Mouse (Mus musculus): ENCODE data around the gene Fam131c. TPM values are rescaled to one million over a fixed set of nuclear protein-coding genes. Genes with fewer than 3 reads are reported as not detected.
A peak's percentile ranks its signal among the peaks of the same experiment; 100 is the strongest.

Gene Fam131c
- polyA plus RNA-seq, 1 experiment from 2014 or later: 3.2 TPM

DNA sequence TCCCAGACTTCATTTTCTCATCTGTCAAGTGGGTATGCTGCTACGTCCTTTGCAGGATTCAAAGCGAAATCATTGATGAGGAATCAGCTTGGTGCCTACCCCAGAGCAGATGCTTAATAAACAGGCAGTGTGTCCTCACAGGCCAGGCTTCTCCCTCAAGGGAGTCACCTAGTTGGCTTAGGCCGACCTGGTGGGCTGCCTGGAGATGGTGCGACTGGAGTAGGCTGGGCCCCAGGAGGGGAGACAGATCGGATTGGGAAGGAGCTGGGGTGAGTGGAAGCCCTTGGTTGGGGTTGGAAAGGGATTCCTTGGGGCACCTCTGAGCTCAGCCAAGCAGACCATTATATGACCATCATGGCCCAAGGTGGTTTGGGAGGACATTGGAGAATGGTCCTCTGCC lies 4.4 kb downstream of the Fam131c start:
- DNase-seq: no peak
- Histone ChIP-seq H3K27me3 (ENCODE audit: insufficient read depth, low read length) (peaks cover 21% of the 10 kb centered on the region), H3K4me3 (ENCODE audit: low read depth, low read length) (no peak overlapping the region), H3K9me3 (ENCODE audit: low read depth, low read length) (no peaks in the 10 kb centered on the region), H3K9ac (no peak overlapping the region), H3K27ac (ENCODE audit: low read depth) (no peak overlapping the region), H3K4me1 (ENCODE audit: insufficient read depth) (no peaks in the 10 kb centered on the region), H3K4me2 (no peak overlapping the region), H3K36me3 (ENCODE audit: insufficient read depth) (no peaks in the 10 kb centered on the region)
- no peak for TF ChIP-seq CTCF (IDR thresholded peaks at IDR 0.05; ENCODE audit: low read depth)
- ATAC-seq (ENCODE audit: insufficient read depth): no peak
- WGBS: 90% methylated on average over 5 of the region's 5 CpGs

GRCm38 (mm10) chr4:141379674-141380073 lies 11.7 kb downstream of the Fam131c start:
- Histone ChIP-seq H3K9ac (no peak overlapping the region), H3K27ac (ENCODE audit: low read depth) (no peak overlapping the region), H3K4me1 (ENCODE audit: insufficient read depth) (peaks cover 6% of the 10 kb centered on the region; the same call in 1 of the 2 replicates), H3K4me3 (ENCODE audit: low read depth, low read length) (no peak overlapping the region), H3K36me3 (ENCODE audit: insufficient read depth) (no peaks in the 10 kb centered on the region), H3K9me3 (ENCODE audit: low read depth, low read length) (no peaks in the 10 kb centered on the region), H3K27me3 (ENCODE audit: insufficient read depth, low read length) (peaks cover 22% of the 10 kb centered on the region), H3K4me2 (no peak overlapping the region)
- no peak for DNase-seq
- no peak for ATAC-seq (ENCODE audit: insufficient read depth)
- WGBS: 64% methylated on average over 8 of the region's 8 CpGs
- no peak for TF ChIP-seq CTCF (IDR thresholded peaks at IDR 0.05; ENCODE audit: low read depth)

DNA sequence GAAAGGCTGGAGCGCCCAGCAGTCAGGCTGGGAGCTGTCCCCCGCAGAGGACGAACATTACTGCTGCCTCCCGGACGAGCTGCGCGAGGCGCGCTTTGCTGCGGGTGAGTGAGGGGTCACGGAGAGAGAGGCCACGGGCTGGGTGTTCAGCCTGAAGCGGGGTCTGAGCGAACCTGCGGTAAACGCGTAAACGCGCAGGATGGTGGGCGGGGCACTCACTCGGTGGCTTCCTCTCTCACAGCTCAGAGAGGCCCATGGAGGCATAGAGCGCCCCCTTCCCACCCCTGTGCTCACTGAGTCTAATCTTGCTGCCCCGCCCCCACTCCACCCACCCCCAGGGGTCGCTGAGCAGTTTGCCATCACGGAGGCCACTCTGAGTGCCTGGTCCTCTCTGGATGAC lies 14.4 kb downstream of the Fam131c start:
- peak; percentile 42 for TF ChIP-seq CTCF (IDR thresholded peaks at IDR 0.05; ENCODE audit: low read depth)
- DNase-seq: peak; percentile 61
- Histone ChIP-seq H3K27ac (ENCODE audit: low read depth) (no peak overlapping the region), H3K36me3 (ENCODE audit: insufficient read depth) (no peaks in the 10 kb centered on the region), H3K9me3 (ENCODE audit: low read depth, low read length) (no peaks in the 10 kb centered on the region), H3K4me3 (ENCODE audit: low read depth, low read length) (peak overlapping the region; percentile 35), H3K27me3 (ENCODE audit: insufficient read depth, low read length) (peaks cover 25% of the 10 kb centered on the region), H3K4me1 (ENCODE audit: insufficient read depth) (peaks cover 6% of the 10 kb centered on the region; the same call in 1 of the 2 replicates), H3K4me2 (peak overlapping the region; percentile 69), H3K9ac (peak overlapping the region; percentile 48)
- ATAC-seq (ENCODE audit: insufficient read depth): peak; percentile 22; the same call in 1 of the 2 replicates
- WGBS: under 1% methylated on average over 25 of the region's 25 CpGs

DNA sequence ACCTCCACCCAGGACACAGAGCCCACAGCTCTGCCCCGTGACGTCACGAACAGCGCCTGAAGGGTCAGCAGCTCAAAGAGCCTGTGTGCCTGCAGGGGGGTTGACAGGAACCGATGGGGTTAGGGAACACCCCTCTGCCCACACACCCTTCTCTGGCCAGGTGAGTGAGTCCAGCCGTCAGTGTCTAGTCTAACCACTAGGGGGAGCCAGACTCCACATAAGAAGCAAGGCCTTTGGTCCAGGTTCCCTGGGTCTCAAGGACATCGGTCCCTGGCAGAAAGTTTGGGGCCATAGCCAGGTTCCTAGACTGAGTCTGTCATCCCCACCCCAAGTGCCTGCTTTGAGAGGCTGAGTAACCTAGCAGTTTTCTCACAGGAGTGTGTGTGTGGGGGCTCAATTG lies 17.3 kb downstream of the Fam131c start:
- peak; percentile 83 for DNase-seq
- ATAC-seq (ENCODE audit: insufficient read depth): no peak
- H3K27me3 ChIP-seq (ENCODE audit: insufficient read depth, low read length): peaks cover 25% of the 10 kb centered on the region
- 0% methylated on average over 7 of the region's 7 CpGs for WGBS
- H3K4me3 ChIP-seq (ENCODE audit: low read depth, low read length): no peak overlapping the region
- H3K4me2 ChIP-seq: no peak overlapping the region
- H3K9ac ChIP-seq: no peak overlapping the region
- H3K9me3 ChIP-seq (ENCODE audit: low read depth, low read length): no peaks in the 10 kb centered on the region
- H3K27ac ChIP-seq (ENCODE audit: low read depth): no peak overlapping the region
- H3K36me3 ChIP-seq (ENCODE audit: insufficient read depth): no peaks in the 10 kb centered on the region
- H3K4me1 ChIP-seq (ENCODE audit: insufficient read depth): peaks cover 6% of the 10 kb centered on the region; the same call in 1 of the 2 replicates
- TF ChIP-seq CTCF (IDR thresholded peaks at IDR 0.05; ENCODE audit: low read depth): peak; percentile 95

DNA sequence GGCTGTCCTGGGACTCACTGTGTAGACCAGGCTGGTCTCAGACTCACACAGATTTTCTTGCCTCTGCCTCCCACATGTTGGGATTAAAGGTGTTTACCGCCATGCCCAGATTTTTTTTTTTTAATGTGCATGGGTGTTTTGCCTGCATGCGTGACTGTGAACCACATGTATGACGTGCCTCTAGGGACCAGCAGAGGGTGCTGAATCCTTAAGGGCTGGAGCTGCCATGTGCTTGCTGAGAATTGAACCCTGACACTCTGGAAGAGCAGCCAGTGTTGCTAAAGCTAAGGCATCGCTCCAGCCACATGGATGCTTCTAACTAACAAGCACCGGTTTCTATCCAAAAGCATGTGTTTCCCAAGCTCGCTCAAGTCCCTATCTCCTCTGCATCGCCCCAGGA lies 18.1 kb downstream of the Fam131c start:
- H3K27ac ChIP-seq (ENCODE audit: low read depth): no peak overlapping the region
- H3K9ac ChIP-seq: no peak overlapping the region
- H3K4me1 ChIP-seq (ENCODE audit: insufficient read depth): peaks cover 6% of the 10 kb centered on the region; the same call in 1 of the 2 replicates
- H3K36me3 ChIP-seq (ENCODE audit: insufficient read depth): no peaks in the 10 kb centered on the region
- WGBS: 68% methylated on average over 7 of the region's 7 CpGs
- ATAC-seq (ENCODE audit: insufficient read depth) (no peak), DNase-seq (no peak)
- H3K4me3 ChIP-seq (ENCODE audit: low read depth, low read length): no peak overlapping the region
- no peak overlapping the region for H3K4me2 ChIP-seq
- no peaks in the 10 kb centered on the region for H3K9me3 ChIP-seq (ENCODE audit: low read depth, low read length)
- 0 out of 2 replicates have a peak, but pooled peaks have one; percentile 19 for TF ChIP-seq CTCF (IDR thresholded peaks at IDR 0.05; ENCODE audit: low read depth)
- peaks cover 25% of the 10 kb centered on the region for H3K27me3 ChIP-seq (ENCODE audit: insufficient read depth, low read length)

DNA sequence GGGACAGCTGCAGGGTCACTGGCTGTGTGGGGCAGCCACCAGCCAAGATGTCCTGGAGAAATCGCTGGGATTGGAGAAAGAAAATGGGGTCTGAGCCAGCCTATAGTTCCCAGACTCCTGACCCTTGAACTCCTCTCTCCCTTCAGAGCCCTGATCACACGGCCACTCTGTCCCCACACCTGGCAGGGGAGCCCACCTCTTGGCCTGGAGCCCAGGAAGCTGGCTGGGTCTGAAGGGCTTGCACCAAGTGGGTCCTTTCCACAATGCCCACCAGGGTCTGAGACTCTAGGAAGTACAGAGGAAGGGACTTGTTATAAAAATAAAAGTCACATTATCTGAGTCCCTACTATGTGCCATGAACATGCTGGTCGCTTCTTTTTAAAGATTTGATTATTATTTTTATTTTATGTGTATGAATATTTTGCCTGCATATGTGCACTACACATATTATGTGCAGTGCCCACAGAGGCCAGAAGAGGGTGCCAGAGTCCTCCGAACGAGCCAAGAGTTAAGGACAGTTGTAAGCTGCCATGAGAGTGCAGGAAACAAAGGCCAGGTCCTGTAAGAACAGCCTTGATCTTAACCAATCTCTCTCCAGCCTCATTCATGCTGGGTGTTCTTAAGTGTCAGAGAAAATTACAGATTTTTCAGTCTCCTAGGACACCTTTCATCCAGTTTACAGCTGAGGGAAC lies 19.2 kb downstream of the Fam131c start:
- DNase-seq: peak; percentile 94
- Histone ChIP-seq H3K36me3 (ENCODE audit: insufficient read depth) (no peaks in the 10 kb centered on the region), H3K4me2 (no peak overlapping the region), H3K4me1 (ENCODE audit: insufficient read depth) (peaks cover 3% of the 10 kb centered on the region; the same call in 1 of the 2 replicates), H3K27me3 (ENCODE audit: insufficient read depth, low read length) (peaks cover 25% of the 10 kb centered on the region), H3K4me3 (ENCODE audit: low read depth, low read length) (no peak overlapping the region), H3K27ac (ENCODE audit: low read depth) (no peak overlapping the region), H3K9ac (no peak overlapping the region), H3K9me3 (ENCODE audit: low read depth, low read length) (no peaks in the 10 kb centered on the region)
- TF ChIP-seq CTCF (IDR thresholded peaks at IDR 0.05; ENCODE audit: low read depth): peak; percentile 89
- peak; percentile 38; the same call in 1 of the 2 replicates for ATAC-seq (ENCODE audit: insufficient read depth)
- WGBS: 18% methylated on average over 5 of the region's 5 CpGs

DNA sequence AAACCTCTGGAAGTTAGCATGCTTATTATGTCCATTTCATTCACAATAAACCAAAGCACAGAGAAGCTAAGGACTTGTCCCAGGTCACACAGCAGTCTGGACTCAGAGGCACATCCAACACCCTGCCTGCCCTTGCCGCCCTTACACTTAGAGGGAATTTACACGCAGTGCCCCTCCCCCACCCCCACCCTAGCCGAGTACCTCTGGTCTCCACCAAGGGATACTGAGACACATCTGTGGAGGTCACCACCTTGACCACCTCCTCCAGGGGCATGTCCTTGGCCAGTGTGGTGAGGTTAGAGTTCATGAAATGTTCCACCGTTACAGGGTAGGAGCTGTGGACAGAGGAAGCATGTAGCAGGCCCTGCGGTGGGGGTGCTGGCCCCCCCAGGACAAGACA lies 19.9 kb downstream of the Fam131c start:
- no peak overlapping the region for H3K4me3 ChIP-seq (ENCODE audit: low read depth, low read length)
- H3K36me3 ChIP-seq (ENCODE audit: insufficient read depth): no peaks in the 10 kb centered on the region
- ATAC-seq (ENCODE audit: insufficient read depth) (no peak), DNase-seq (no peak)
- no peak overlapping the region for H3K27ac ChIP-seq (ENCODE audit: low read depth)
- H3K9ac ChIP-seq: no peak overlapping the region
- no peak for TF ChIP-seq CTCF (IDR thresholded peaks at IDR 0.05; ENCODE audit: low read depth)
- WGBS: 56% methylated on average over 5 of the region's 5 CpGs
- peaks cover 20% of the 10 kb centered on the region for H3K27me3 ChIP-seq (ENCODE audit: insufficient read depth, low read length)
- no peaks in the 10 kb centered on the region for H3K4me1 ChIP-seq (ENCODE audit: insufficient read depth)
- no peaks in the 10 kb centered on the region for H3K9me3 ChIP-seq (ENCODE audit: low read depth, low read length)
- H3K4me2 ChIP-seq: no peak overlapping the region
